Mouse (Mus musculus): ENCODE measurements around the gene Sh2d3c.

DNA sequence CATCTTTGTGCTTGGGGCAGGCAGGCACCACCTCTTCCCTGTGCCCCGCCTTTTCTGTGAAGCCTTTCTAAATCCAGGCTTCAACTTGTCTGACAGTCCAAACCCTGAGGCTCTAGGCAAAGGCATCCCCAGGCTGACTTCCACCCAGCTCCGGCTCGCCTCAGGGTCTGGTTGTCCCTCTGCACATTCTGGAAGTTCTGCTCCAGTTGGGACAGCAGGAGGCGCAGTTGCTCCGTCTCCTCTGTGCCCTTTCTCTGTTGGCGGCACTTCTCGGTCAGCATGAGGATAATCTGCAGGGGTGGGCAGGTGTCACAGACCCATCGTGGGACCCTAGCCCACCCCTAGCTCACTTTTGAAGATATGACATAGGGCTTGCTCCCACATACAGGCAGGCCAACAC, 58.3 kb downstream of the Sh2d3c start:
- TF ChIP-seq FLI1 (IDR thresholded peaks at IDR 0.05; ENCODE audit: low read length) (no peak), GATA1 (IDR thresholded peaks at IDR 0.05; ENCODE audit: borderline replicate concordance, low read length) (no peak)

All from megakaryocyte, embryonic 14.5 days (primary cell).